Mouse (Mus musculus) left cerebral cortex, adult 2 months (tissue): ENCODE data around the gene Cox20. TPM values are rescaled to one million over a fixed set of nuclear protein-coding genes. Genes with fewer than 3 reads are reported as not detected.
"Not testable (repeated sequence)": the region's sequence is repeated elsewhere in the genome, so short reads cannot be mapped to it uniquely, and the experiment has no call there.

Source experiments
- DNase-seq, 2 experiments: peaks; one replicate each; pipeline ENCODE4 v3.0.0; 2021 to 2022; ENCODE audit warnings: low spot score in 2 of 2, mixed read lengths in 1 of 2; ENCODE audit errors: extremely low spot score in 1 of 2
- H3K27ac ChIP-seq: fragments of 200-600 bp; 2 replicates; pipeline ENCODE4 v1.8.1; 2022
- H3K4me3 ChIP-seq: fragments of 200-600 bp; 2 replicates; pipeline ENCODE4 v1.8.1; 2022
- CTCF ChIP-seq: fragments of 200-600 bp; IDR thresholded peaks from 2 replicates; pipeline ENCODE4 v1.8.1; 2022; ENCODE audit warnings: antibody characterized with exemption, mild to moderate bottlenecking, moderate library complexity
- intact Hi-C: fragments of 180-260 bp; cut with DNase I; formaldehyde crosslinking; loops from one replicate; pipeline ENCODE4 v1.15.1; 2025
- long read RNA-seq, 2 experiments: library from polyadenylated mRNA; stranded (forward); transcript quantifications; one replicate each; pipeline ENCODE4 v2.0.0; 2021; ENCODE audit warnings: borderline mapping rate in 2 of 2
- total RNA-seq, 2 experiments: library from RNA; stranded (reverse); gene quantifications; 2 replicates each; pipeline ENCODE4 v1.2.3; 2021

Cox20 gene
- 10 to 100 TPM; 30.0 to 33.3 TPM for total RNA-seq
- long read RNA-seq, experiment 1, transcript Cox20-201 (4 exons, 471 nt), result major isoform, 22 of 25 reads
- long read RNA-seq, experiment 1, partial matches to known transcripts, result 1 of 25 reads
- long read RNA-seq, experiment 1, other reads (novel, unspliced or antisense), result 1 of 25 reads
- long read RNA-seq, experiment 2, transcript Cox20-201 (4 exons, 471 nt), result major isoform, 14 of 17 reads
- long read RNA-seq, experiment 2, partial matches to known transcripts, result 0 of 17 reads
- long read RNA-seq, experiment 2, other reads (novel, unspliced or antisense), result 1 of 17 reads

DNA sequence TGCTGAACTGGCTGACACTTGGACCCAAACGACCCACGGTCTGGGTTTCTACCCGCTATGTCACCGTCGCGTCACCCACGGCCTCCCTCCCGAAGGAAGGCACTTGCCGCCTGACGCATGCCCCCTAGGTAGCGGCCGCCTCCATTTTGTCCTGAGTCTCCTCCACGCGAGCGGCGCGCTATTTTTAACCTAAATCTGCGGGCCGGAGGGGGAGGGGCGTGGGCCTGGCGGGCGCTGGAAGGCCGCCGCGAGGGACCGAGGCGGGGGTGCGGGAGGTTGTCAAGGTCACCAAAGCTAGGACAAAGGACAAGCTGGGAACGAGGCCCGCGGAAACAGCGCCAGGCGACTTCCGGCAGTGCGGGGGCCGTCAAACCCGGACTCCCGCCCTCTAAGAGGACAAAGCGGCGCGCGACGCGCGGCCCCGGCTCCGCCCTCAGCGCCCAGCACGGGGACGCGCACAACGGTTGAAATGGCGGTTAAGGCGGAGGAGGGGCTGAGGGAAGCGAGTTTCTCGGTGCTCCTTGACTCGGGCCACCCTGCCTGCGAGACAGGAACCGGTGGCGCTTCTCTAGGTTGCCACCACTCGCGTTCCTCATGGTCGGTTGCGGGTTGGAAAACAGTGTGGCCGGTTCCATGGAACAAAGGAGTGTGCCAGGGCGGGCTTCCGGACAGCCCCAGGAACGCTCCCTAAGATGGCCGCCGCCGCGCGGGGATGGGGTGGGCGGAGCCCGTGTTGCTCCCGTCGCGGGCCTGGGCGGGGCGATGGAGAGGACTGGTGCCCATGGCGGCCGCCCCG lies at the start of gene Cox20:
Gene Cox20, plus strand, starts transcription at position 742 of the 796 bp plus-strand sequence.
- no peak for TF ChIP-seq CTCF
- intact Hi-C loops, result loop anchor here (1.0 to 10.0 kb wide), 5 partner anchors 19 to 1226 kb away; partner anchors contain the start of genes Cnst, Efcab2, Hnrnpu and Tfb2m
- Histone ChIP-seq H3K4me3 (peak within 1 kb of the TSS; percentile 84), H3K27ac (peak within 1 kb of the TSS; percentile 100)
- peak; percentile 94 to 95 for DNase-seq

DNA sequence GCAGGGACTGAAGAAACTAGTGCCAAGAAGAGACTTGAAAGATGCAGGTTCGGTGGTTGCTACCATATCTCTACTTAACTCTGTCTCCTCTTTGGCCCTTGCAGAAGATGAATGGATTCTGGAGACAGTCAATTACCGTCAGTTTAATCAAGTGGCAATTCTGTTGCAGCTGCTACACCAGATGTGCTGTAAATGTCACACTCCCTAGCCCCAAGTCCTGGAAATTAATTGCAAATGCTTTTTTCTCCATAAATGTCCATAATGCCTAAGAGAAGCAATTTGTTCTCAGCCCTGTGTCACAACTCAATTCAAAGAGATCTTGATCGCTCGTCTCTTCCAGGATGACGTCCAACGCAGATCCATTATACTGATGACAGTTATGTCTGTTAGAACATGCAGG lies 48.3 kb upstream of the Cox20 start:
- no peak for TF ChIP-seq CTCF
- intact Hi-C loops, result loop anchor here (1.0 kb wide), 1 partner anchor 7 kb away; no protein-coding TSS in a partner anchor
- Histone ChIP-seq H3K4me3 (no peak overlapping the region), H3K27ac (no peak overlapping the region)
- no peak for DNase-seq

DNA sequence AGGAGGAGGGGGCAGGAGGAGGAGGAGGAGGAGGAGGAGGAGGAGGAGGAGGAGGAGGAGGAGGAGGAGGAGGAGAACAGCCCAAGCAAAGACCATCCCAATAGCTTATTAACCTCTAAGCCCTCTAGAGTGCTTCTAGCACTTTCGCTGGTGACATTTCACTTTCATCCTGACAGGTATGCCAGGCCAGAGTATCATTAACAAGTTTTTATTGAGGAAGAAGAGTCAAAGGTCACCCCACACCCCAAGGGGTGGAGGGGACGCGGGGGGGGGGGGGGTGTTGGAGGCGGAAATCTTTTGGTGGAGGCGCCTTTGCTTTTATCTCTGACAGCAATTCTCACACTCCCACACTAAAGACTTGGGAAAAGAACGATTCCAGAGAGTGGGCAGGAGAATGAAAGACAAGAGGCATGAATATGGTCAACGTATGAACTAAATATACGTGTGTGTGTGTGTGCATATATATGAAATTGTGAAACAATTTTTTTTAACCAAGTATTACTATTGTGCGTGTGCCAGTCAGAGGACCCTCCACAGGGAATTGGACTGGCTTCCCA lies 43.7 kb upstream of the Cox20 start:
- DNase-seq, result no peak
- intact Hi-C loops, result no loop called here

DNA sequence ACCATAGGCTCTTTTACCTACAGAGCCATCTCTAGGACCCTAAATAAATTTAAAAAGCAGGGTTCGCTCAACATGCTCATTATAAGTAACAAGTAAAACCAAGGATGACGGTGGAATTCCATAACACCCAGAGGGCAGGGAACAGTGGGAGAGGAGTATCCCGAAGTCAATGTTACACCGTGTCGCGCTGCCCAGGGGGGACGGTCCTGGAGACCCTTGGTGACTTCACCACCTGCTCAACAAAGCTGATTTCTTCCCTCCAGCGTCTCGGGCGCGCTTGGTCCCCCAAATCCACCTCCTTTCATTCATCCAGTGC lies 43.2 kb upstream of the Cox20 start:
- H3K27ac ChIP-seq, result peak overlapping the region; percentile 92
- intact Hi-C loops, result no loop called here
- DNase-seq, result no peak
- TF ChIP-seq CTCF, result no peak
- peak overlapping the region; percentile 61 for H3K4me3 ChIP-seq

More for the DNA sequence above, 43.7 kb upstream of the Cox20 start:
- TF ChIP-seq CTCF, result no peak
- Histone ChIP-seq H3K27ac (peak overlapping the region; percentile 92), H3K4me3 (no peak overlapping the region)

DNA sequence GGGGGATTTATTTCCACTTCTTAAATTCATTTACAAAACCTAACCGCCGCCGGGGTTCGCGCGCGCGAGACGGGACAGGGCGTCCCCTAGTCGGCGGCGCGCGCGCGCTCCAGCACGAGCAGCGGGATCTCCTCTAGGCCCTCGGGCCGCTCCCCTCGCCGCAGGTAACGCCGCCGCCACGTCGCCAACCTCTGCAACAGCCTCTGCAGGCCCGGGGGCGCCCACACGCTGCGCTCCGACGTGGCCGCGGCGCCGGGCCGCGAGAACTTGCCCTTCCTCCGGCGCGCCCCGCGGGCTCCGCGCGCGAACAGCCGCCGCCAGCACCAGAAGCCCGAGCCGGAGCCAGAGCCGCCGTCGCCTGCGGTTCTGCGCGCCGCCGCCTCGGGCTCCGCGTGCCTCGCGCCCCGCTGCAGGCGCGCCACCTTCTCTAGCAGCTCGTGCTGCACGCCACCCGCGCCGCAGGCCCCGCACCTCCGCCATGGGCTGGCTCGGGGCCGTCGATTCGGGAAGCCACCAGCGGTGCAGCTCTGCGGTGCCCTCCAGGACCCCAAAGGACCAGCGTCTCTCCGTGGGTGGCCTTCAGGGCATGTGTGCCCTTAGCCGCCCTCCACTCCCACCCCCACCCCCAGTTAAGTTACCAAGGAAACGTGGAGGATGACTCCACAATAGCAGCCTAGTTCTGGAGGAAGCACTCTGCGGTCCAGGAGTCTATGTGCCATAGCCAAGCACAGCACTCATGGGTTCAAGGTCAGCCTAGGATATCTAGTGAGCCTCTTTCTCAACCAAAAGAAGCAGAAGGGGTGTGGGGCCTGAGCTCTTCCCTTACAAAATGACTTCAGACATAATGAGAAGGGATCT lies 42.6 kb upstream of the Cox20 start:
- H3K27ac ChIP-seq, result peak overlapping the region; percentile 92
- DNase-seq, result peak; percentile 73 to 78
- TF ChIP-seq CTCF, result no peak; the same call in none of the 2 replicates
- intact Hi-C loops, result no loop called here
- peak overlapping the region; percentile 61 for H3K4me3 ChIP-seq

DNA sequence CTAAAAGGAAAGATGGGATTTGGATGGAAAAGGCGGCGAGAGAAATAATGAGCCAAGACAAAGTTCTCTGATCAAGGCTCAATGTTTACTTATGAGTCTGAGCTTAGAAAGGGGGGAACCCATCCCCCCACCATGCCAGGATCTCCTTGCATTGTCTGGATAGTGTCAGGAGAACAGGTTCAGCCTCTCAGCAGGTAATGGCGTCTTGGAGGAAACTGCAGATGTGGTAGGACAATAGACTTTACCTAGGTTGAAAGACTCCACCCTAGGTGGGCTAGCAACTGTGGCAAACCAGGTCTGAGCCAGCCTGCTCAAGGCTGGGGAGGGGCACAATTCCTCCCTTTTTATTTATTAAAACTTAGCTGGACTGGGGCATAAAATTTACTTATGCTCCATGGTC lies 35.6 kb upstream of the Cox20 start:
- DNase-seq, H3K27ac ChIP-seq, intact Hi-C loops, H3K4me3 ChIP-seq: not testable (repeated sequence)

DNA sequence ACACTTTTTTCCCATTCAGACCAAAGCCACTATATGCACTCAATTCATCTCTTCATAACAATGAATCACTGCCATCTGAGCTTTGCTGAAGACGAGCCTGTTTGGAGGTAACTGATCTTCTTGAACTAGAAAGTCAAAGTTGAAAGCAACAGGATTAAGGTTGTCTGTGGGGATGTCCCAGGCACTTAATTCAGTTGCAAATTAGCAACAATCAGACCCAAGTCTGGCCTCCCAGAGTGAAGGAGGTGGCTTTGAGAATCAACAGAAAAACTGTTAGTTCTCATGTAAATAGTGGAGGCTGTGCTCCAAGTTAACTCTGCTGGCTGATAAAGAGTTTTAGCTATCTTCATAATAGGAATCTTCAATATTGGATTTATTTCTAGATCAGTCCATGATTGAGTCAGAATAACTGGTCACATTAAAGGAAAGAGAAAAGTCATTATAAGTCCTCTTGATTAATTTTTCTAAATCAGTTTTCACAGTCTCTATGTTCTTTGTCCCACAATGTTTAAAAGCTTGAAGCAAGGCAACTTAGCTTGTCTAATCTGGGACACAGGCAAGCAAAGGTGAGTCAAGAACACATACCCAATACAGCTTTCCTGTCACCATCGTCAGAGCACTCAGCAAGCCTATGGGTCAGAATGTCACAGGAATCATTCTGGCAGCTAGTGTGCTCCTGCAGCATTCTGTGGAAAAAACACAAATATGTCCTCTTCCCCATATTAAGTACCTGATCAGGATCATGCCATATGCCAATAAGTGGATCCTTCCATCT lies 34.8 kb upstream of the Cox20 start:
- H3K27ac ChIP-seq, result no peak overlapping the region
- intact Hi-C loops, result no loop called here
- DNase-seq, result no peak

DNA sequence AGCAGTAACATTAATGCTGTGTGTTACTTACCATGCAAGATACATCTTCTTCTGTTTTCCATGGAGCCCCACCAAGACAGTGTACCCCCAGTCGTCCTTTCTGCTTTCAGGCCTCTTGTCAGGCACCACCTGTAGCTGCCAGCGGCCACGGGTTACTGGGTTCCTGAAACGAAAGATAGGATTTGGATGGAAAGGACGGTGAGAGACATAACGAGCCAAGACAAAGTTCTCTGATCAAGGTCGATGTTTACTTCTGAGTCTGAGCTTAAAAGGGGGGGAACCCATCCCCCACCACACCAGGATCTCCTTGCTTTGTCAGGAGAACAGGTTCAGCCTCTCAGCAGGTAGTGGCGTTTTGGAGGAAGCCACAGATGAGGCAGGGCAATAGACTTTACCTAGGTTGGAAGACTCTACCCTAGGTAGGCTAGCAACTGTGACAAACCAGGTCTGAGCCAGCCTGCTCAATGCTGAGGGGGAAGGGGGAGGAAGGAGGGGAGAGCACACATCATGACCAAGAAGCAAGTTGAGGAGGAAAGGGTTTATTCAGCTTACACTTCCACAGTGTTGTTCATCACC lies 31.2 kb upstream of the Cox20 start:
- intact Hi-C loops, result no loop called here
- DNase-seq, result no peak
- no peak for TF ChIP-seq CTCF
- no peak overlapping the region for H3K4me3 ChIP-seq
- no peak overlapping the region for H3K27ac ChIP-seq

More for the DNA sequence above, 34.8 kb upstream of the Cox20 start:
- no peak for TF ChIP-seq CTCF
- no peak overlapping the region for H3K4me3 ChIP-seq

DNA sequence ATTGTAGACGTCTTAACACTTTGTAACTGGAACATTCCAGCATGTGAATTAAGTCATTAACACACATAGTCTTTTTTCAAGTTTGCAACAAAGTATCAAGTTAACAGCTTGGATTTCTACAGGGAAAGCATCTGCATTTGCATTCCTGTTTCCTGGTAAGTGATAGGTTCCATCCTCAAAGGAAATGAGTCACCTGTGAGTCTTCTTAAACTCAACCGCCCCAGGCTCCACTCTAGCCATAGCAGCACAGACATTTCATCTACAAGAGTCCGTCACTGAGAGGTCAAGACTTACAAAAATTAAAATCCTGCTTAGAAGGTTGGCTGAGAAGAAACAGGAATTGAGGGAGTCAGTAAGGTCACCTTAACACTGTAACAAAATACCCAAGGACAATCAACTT lies 27.2 kb upstream of the Cox20 start:
- intact Hi-C loops, result no loop called here
- no peak overlapping the region for H3K27ac ChIP-seq
- TF ChIP-seq CTCF, result no peak
- no peak for DNase-seq
- no peak overlapping the region for H3K4me3 ChIP-seq

DNA sequence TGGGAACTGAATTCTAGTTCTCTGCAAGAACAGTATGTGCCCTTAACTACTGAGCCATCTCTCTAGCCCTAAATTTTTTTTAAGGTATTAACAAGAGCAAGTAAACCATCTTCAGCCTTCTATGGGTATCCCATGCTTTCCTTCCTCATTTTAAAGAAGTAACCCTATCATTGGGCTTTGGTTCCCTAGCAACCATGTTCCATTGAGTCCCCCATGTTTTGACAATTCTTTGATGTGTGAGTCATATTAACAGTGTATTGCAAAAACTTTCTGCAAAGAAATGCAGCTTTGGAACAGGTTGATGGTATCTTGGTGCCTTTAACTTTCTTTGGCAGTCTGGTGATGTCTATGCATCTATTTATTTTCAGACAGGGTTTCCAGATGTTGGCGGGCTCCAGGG lies 24.9 kb upstream of the Cox20 start:
- intact Hi-C loops, result no loop called here
- H3K4me3 ChIP-seq, result no peak overlapping the region
- no peak overlapping the region for H3K27ac ChIP-seq
- DNase-seq, result no peak
- TF ChIP-seq CTCF, result no peak

DNA sequence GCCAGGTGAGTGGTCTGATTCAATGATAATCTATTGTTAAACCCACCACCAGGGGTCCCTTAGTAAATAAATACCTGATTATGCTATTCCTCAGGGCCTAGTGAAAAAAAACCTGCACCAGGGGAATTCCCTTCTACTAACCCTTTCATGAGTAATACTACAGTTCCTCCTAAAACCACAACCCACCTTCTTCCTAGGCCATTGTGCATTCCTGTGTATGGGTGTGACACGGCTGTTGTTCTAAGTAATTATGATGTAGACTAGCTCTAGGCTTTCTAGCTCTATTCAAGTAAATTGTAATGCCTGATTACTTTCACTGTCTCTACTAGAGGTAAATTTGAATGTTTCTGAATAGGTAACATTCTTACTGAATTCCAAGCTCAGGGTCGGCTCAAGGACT lies 17.7 kb upstream of the Cox20 start:
- not testable (repeated sequence) for DNase-seq, H3K27ac ChIP-seq, H3K4me3 ChIP-seq
- intact Hi-C loops, result loop anchor here (10.0 kb wide), 2 partner anchors 116 to 356 kb away; partner anchors contain the start of gene Desi2
